Mouse (Mus musculus): ENCODE results near the gene Gm17387. TPM values are rescaled to one million over a fixed set of nuclear protein-coding genes. Genes with fewer than 3 reads are reported as not detected.
A peak's percentile ranks its signal among the peaks of the same experiment; 100 is the strongest.
"Not testable (repeated sequence)": the region's sequence is repeated elsewhere in the genome, so short reads cannot be mapped to it uniquely, and the experiment has no call there.

Gm17387 gene
- polyA plus RNA-seq, 1 experiment = not detected

DNA sequence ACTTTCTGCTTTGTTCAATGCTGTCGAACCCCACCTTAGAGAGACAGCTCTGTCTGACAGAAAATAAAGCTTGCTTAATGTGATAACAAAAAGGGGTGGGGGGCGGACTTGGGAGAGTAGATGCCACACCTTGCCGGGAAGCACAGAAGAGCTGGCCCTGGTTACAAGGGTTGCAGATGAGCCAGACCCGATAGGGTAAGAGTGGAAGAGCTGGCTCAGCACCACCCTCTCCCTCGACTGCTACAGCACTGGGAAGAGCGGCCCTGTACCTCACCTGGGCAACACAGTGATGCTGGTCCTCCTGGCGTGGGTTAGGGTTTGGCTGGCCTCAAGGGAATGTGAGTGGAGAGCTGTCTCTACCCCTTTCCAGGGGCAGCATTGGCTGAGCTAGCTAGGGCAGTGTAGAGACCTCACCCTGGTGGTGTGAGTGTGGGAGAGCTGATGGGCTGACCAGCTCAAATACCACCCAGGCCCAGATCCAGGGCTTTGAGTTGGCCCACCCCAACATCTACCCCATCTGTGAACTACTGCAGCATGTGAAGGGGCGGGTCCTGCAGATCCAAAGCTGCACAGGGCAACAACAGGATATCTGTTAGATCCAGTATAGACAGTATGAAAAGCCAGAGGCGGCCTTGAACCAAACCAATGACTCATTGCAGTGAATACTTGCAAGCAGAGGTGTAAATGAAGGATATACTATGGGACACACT lies 3.7 kb downstream of the Gm17387 start:
- Histone ChIP-seq H3K36me3 (ENCODE audit: control insufficient read depth, insufficient read depth, low read length, poor library complexity, severe bottlenecking) (no peaks in the 10 kb centered on the region), H3K27me3 (ENCODE audit: control insufficient read depth, insufficient read depth, low read length, poor library complexity, severe bottlenecking) (no peaks in the 10 kb centered on the region), H3K4me3 (ENCODE audit: low read depth, low read length) (no peak overlapping the region), H3K9me3 (replicated peaks; ENCODE audit: control insufficient read depth, insufficient read depth, low read length, poor library complexity, severe bottlenecking) (no peaks in the 10 kb centered on the region), H3K9ac (ENCODE audit: low read depth, poor library complexity, severe bottlenecking) (no peak overlapping the region), H3K27ac (ENCODE audit: insufficient read depth, low read length) (no peak overlapping the region), H3K4me1 (ENCODE audit: control insufficient read depth, insufficient read depth, low read length) (peaks cover 2% of the 10 kb centered on the region)
- TF ChIP-seq EP300 (IDR thresholded peaks at IDR 0.05; ENCODE audit: insufficient read depth, low read depth, low read length) = no peak
- TF ChIP-seq POLR2A (IDR thresholded peaks at IDR 0.05; ENCODE audit: insufficient read depth, low read length) = no peak
- no peak for TF ChIP-seq CTCF (IDR thresholded peaks at IDR 0.05; ENCODE audit: low read depth, low read length)

DNA sequence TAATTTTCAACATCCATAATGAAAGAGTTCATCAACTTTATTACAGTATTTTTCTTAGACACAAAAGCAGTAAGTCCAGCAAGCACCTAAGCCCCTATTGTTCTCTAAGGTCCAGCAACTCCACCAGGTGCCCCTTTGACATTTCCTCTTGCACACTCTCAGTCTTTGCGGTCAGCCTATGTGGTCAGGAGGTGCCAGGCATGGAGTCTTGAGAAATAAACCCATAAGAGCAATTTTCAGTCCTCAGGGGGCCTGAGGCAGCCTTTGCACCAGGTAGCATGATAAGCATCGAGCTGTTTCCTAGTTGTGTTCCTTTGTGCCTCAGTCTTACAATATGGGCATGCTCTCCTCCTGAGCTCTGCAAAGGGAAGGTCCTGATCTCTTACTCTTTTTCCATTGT lies 7.7 kb downstream of the Gm17387 start:
- not testable (repeated sequence) for H3K27ac ChIP-seq (ENCODE audit: insufficient read depth, low read length); H3K36me3 ChIP-seq (ENCODE audit: control insufficient read depth, insufficient read depth, low read length, poor library complexity, severe bottlenecking); H3K4me1 ChIP-seq (ENCODE audit: control insufficient read depth, insufficient read depth, low read length); H3K27me3 ChIP-seq (ENCODE audit: control insufficient read depth, insufficient read depth, low read length, poor library complexity, severe bottlenecking); H3K4me3 ChIP-seq (ENCODE audit: low read depth, low read length); H3K9me3 ChIP-seq (replicated peaks; ENCODE audit: control insufficient read depth, insufficient read depth, low read length, poor library complexity, severe bottlenecking); H3K9ac ChIP-seq (ENCODE audit: low read depth, poor library complexity, severe bottlenecking)

DNA sequence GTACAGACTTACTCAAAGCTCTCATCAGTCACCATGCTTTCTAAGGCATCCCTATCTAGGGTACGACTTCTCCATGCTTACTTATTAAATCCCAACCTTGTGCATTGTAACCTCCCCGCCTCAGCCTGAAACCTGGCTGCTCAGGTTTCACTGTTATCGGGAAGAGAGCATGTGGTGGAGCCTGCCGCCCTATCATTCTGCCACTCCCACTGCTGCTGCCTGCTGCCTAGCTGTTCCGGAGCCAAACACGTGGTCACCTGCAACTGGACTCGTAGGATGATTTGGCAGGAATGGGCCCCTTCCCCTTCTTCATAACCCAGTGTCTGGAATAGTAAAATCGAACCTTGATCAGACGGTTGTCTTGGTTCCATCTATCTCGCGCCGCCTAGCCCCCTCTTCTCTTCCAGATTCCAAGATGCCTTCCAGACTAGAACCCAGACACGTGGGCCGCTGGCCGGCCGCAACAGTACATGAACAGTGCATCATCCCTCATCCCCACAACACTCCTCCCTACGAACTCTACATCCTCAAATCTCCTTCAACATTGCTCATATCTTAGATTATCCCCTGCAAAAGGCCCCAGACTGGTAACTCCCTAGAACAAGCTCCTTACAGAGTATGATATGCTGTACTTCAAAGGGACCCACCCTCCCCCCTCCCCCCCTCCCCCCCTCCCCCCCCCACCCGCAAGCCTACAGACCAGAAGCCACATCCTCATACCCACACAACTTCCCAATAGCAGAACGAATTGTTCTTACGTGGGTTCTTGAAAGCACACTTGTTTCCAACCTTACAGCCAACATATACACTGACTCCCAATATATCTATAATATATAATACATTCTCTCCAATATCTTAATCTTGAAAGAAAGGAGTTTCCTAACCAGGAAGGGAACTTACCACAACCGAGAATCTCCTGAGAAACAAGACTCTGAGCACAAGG lies 9.4 kb downstream of the Gm17387 start:
- Histone ChIP-seq H3K36me3 (ENCODE audit: control insufficient read depth, insufficient read depth, low read length, poor library complexity, severe bottlenecking) (no peaks in the 10 kb centered on the region), H3K9me3 (replicated peaks; ENCODE audit: control insufficient read depth, insufficient read depth, low read length, poor library complexity, severe bottlenecking) (no peaks in the 10 kb centered on the region), H3K27me3 (ENCODE audit: control insufficient read depth, insufficient read depth, low read length, poor library complexity, severe bottlenecking) (no peaks in the 10 kb centered on the region), H3K27ac (ENCODE audit: insufficient read depth, low read length) (no peak overlapping the region), H3K4me1 (ENCODE audit: control insufficient read depth, insufficient read depth, low read length) (peaks cover 8% of the 10 kb centered on the region), H3K4me3 (ENCODE audit: low read depth, low read length) (no peak overlapping the region), H3K9ac (ENCODE audit: low read depth, poor library complexity, severe bottlenecking) (0 out of 2 replicates have a peak overlapping the region, but pooled peaks have one; percentile 13)
- TF ChIP-seq POLR2A (IDR thresholded peaks at IDR 0.05; ENCODE audit: insufficient read depth, low read length) = no peak
- 0 out of 2 replicates have a peak, but pooled peaks have one; percentile 18 for TF ChIP-seq EP300 (IDR thresholded peaks at IDR 0.05; ENCODE audit: insufficient read depth, low read depth, low read length)

DNA sequence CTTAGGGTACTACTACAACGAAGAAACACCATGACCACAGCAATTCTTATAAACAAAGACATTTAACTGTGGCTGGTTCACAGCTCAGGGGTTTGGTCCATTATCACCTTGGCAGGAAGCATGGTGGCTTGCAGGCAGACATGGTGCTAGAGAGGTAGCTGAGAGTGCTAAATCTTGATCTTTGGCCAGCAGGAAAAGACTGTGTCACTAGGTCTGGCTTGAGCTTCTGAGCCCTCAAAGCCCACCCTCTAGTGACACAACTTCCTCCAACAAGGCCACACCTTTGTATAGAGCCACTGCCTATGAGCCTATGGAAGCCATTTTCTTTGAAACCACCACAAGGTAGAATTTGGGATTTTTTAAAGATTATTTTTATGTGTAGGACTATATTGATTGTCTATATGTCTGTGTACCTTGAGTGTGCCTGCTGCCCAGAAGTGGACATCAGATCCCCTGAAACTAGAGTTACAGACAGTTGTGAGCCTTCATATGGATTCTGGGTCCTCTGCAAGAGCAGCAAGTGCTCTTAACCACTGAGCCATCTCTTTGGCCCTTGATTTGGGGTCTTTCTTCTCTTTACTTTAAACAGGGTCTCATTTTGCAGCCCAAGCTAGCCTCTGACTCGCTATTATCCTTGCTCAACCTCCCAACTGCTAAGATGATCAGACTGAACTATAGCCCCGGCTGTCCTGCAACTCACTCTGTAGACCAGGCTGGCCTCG lies 10.6 kb downstream of the Gm17387 start:
- TF ChIP-seq EP300 (IDR thresholded peaks at IDR 0.05; ENCODE audit: insufficient read depth, low read depth, low read length) (no peak), CTCF (IDR thresholded peaks at IDR 0.05; ENCODE audit: low read depth, low read length) (no peak), POLR2A (IDR thresholded peaks at IDR 0.05; ENCODE audit: insufficient read depth, low read length) (no peak)

DNA sequence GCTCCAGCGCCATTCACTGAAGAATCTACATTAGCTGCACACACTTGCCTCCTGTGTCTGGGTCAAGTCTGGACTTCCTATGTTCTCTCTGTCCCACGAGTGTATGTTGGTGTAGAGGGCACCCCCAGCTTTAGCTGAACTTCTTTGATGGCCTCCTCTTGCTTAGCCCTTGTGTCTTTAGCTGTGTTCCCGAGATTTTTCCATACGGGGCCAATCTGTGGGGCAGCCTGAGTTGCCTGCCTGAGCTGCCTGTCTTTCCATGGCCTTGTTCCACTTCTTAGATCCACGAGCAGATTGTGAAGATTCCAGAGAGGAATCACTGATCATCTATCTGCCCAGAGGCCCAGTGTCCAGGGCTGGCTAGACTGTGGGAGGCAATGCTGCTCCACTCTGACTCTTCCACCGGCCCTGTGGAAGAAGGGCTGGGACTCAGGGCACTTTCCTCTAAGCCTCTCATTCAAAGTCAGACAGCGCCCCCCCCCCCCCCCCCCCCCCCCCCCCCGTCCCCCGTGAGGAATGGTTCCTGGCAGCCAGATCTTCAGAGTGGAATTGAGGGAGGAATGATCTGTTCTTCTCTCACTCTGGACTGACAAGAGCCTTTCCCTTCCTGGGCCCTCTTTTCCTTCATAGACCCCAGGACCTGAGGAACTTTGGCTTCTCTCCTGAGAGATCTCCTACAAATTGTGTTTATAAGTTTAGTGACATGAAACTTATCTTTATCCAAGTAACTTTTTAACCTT lies 12.1 kb downstream of the Gm17387 start:
- Histone ChIP-seq H3K9me3 (replicated peaks; ENCODE audit: control insufficient read depth, insufficient read depth, low read length, poor library complexity, severe bottlenecking) (no peaks in the 10 kb centered on the region), H3K4me1 (ENCODE audit: control insufficient read depth, insufficient read depth, low read length) (peaks cover 8% of the 10 kb centered on the region), H3K27ac (ENCODE audit: insufficient read depth, low read length) (no peak overlapping the region), H3K27me3 (ENCODE audit: control insufficient read depth, insufficient read depth, low read length, poor library complexity, severe bottlenecking) (no peaks in the 10 kb centered on the region), H3K36me3 (ENCODE audit: control insufficient read depth, insufficient read depth, low read length, poor library complexity, severe bottlenecking) (no peaks in the 10 kb centered on the region), H3K9ac (ENCODE audit: low read depth, poor library complexity, severe bottlenecking) (no peak overlapping the region), H3K4me3 (ENCODE audit: low read depth, low read length) (no peak overlapping the region)
- TF ChIP-seq POLR2A (IDR thresholded peaks at IDR 0.05; ENCODE audit: insufficient read depth, low read length) (no peak), EP300 (IDR thresholded peaks at IDR 0.05; ENCODE audit: insufficient read depth, low read depth, low read length) (no peak), CTCF (IDR thresholded peaks at IDR 0.05; ENCODE audit: low read depth, low read length) (no peak)

More for the DNA sequence above, 10.6 kb downstream of the Gm17387 start:
- peaks cover 8% of the 10 kb centered on the region for H3K4me1 ChIP-seq (ENCODE audit: control insufficient read depth, insufficient read depth, low read length)
- no peak overlapping the region for H3K4me3 ChIP-seq (ENCODE audit: low read depth, low read length)
- H3K9ac ChIP-seq (ENCODE audit: low read depth, poor library complexity, severe bottlenecking) = no peak overlapping the region
- no peak overlapping the region for H3K27ac ChIP-seq (ENCODE audit: insufficient read depth, low read length)
- H3K9me3 ChIP-seq (replicated peaks; ENCODE audit: control insufficient read depth, insufficient read depth, low read length, poor library complexity, severe bottlenecking) = no peaks in the 10 kb centered on the region
- no peaks in the 10 kb centered on the region for H3K36me3 ChIP-seq (ENCODE audit: control insufficient read depth, insufficient read depth, low read length, poor library complexity, severe bottlenecking)
- H3K27me3 ChIP-seq (ENCODE audit: control insufficient read depth, insufficient read depth, low read length, poor library complexity, severe bottlenecking) = no peaks in the 10 kb centered on the region
